Mouse (Mus musculus) small intestine, adult 2 months (tissue): ENCODE measurements around the gene Gm12394.

Source experiments
- CTCF ChIP-seq: fragments of 200-500 bp; IDR thresholded peaks from 2 replicates; pipeline ENCODE4 v1.5.1; 2012; ENCODE audit warnings: low read depth, mild to moderate bottlenecking, control low read depth, inconsistent platforms, low read length, moderate library complexity, mixed read lengths; ENCODE audit not compliant: insufficient replicate concordance, insufficient read length; ENCODE audit errors: extremely low read depth
- POLR2A ChIP-seq: fragments of 200-500 bp; IDR thresholded peaks from 2 replicates; pipeline ENCODE4 v1.6.1; 2012; ENCODE audit warnings: low read depth, mild to moderate bottlenecking, control low read depth, inconsistent platforms, low read length, moderate library complexity

DNA sequence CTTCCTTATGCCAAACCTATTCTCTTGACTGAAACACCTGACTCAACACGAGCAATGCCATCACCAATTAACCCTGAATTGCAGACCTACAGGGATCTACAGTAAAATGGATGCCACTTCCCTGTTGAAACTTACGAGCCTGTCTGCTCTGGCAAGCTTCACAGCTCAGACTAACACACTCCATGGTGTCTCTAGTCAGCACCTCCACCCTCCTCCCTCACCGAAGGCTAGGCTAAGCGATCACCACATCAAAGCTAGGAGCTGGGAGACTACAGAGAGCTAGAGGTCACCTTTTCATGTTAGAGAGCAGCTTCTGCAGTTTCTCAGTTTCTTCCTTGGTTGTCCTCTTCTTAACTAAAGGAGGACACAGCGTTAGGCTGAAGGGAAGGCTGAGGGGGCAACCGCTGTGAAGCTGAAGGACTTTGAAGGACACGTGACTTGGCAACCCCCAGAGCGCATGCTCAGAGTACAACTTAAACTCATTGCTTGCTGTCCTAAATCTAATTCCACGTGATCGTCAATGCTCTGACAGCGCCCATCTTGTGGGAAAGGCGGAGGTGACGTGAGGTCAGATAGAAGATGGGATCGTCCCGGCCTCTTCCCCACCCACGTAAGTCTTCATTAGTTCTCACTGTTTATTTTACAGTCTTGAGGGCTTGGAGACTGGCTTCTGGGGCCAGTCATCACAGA, 16.3 kb upstream of the Gm12394 start:
- no peak for TF ChIP-seq POLR2A
- TF ChIP-seq CTCF: no peak
